Mouse (Mus musculus): ENCODE measurements around the gene Sox5.

- TF ChIP-seq POLR2A (IDR thresholded peaks at IDR 0.05; ENCODE audit: low read depth, low read length) (no peak), CTCF (IDR thresholded peaks at IDR 0.05; ENCODE audit: extremely low read depth, insufficient read depth, insufficient read length, insufficient replicate concordance) (no peak)
These were observed 328.2 kb downstream of the Sox5 start for GRCm38 (mm10) chr6:144453605-144454004.

Data from spleen, adult 2 months (tissue).